Mouse (Mus musculus) adrenal gland, adult 8-10 months (tissue): ENCODE measurements around the gene Hrh1. TPM values are rescaled to one million over a fixed set of nuclear protein-coding genes. Genes with fewer than 3 reads are reported as not detected.

Source experiments
- DNase-seq: peaks from one replicate; pipeline ENCODE4 v3.0.0; 2022
- total RNA-seq, 4 experiments: library from RNA; stranded (reverse); gene quantifications; 2 replicates each; pipeline ENCODE4 v1.2.4; 2022

Hrh1 gene
- 1 to 10 TPM; 1.0 to 2.7 (median 2.3) TPM for total RNA-seq

DNA sequence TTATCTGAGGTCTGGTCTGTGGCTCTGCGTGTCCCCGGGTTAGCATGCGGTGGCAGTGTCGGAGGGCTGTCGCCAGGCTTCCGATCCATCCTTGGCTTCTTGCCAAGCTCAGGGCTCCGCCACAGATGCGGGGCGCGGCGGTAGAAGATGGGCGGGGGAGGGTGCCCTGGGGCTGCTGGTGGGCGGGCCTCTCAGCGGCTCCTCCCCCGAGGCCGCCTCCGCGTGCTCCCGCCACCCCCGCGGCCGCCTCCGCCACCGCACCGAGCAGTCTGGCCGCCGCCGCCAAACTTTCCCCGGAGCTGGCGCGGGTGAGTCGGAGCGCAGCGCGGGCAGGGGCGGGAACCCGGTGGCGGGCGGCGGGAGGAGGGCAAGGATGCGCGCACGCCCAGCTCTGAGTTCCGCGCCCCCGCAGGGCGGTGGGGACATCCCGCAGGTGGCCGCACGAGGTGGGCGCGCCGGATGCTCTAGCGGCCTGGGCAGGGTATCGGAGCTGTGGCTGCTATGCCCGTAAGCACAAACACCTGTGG, at the start of gene Hrh1:
Hrh1 (plus strand) TSS at position 246 of the 527 bp plus-strand sequence.
- DNase-seq: no peak

DNA sequence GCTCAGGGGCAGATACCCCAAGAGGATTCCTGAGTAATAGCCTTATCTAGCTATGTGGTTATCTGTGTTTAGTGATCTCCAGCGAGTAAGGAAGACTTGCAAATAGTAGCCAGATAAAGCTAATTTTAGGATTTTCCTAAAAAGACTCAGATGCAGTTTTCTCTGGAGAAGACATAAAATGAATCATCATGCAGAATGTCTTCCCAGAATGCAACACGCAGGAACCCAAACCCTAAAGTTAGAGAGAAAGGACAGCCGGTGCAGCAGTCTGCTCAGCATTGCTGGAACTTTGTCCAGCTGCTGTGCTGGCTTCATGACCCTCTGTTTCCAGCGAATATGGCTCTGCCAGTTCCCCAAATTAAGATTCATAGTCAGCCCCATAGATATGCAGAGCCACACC, 43.1 kb upstream of the Hrh1 start:
- DNase-seq: no peak

DNA sequence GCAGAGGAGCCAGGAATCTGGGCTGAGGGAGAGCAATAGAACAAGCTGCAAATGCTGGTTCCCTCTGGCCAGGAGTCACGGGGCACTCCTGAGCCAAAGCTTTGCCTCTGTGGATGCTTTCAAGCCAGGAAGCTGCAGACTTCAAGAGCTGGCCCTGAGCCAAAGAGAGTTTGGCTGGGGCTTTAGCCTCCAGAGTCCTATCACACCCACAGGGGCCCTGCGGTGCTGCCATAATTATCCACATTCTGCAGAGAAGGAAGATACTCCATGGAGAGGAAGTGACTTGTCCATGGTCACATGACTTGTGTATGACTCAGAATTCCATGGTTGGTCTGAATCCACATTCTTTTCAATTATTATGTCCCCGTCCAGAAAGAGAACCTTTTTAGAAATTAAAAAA, 39.6 kb upstream of the Hrh1 start:
- DNase-seq: no peak

DNA sequence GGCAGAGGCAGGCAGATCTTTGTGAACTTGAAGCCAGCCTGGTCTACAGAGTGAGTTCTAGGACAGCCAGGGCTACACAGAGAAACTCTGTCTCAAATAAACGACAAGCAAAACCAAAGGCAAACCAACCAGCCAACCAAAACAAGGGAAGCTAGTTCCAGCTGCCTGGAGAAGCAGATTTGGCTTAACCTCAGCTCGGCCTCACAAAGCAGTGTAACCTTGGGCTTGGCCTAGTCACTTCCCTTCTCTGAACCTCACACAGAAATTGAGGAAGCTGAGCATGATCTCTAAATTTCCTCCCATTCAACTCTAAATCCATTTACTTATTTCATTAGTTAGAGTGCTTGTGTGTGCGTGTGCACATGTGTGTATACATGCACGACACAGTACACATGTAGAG, 35.4 kb upstream of the Hrh1 start:
- DNase-seq: no peak

DNA sequence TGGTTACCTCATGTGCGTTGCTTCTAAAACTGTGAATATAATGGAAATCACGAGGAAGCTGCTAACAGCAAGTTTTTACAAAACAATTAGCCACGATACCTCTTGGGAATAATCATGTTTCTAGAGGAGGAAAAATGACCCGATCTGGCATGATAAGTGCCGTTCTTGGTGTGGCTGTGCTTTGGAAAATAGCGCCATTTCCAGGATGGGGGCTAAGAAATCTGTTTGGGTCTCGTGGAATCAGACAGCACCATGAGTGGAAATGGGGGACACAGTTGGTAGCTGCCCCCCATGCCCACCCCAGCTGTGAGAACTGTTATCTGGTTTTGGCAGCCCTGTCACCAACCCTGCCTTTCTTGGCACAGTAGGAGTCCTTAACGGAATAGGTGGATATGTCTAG, 34.0 kb upstream of the Hrh1 start:
- DNase-seq: no peak

DNA sequence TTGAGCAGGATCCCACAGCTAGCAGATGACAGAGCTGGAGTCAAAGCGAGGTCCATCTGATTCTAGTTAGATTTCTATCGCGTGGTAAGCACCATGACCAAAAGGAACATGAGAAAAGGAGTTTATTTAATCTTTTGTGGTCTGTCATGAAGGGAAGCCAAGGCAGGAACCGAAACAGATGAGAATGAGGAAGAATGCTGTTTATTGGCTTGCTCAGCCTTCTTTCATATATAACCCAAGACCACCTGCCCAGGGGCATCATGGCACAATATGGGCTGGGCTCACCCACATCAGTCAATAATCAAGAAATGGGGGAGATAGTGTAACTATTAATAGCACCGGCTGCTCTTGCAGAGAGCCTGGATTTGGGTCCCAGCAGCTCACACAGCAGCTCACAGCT, 33.0 kb upstream of the Hrh1 start:
- DNase-seq: no peak

DNA sequence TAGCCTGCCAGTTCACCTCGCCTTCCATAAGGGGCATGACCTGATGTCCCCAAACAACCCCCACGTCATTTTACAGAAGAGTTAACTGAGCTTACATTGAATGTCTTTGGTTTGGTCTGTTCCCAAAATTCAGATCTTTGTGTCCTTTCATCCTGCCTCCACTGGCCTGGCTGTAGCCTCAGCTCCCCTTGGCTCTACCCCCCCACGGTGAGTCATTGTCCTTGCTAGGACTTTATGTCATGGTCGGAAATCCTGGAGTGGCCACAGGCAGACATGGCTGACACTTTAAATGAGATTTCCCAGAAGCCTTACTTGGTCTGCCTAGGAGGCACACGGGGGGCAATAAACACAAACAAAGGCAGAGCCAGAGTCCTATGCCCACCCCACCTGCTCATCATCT, 31.5 kb upstream of the Hrh1 start:
- DNase-seq: peak; percentile 51

DNA sequence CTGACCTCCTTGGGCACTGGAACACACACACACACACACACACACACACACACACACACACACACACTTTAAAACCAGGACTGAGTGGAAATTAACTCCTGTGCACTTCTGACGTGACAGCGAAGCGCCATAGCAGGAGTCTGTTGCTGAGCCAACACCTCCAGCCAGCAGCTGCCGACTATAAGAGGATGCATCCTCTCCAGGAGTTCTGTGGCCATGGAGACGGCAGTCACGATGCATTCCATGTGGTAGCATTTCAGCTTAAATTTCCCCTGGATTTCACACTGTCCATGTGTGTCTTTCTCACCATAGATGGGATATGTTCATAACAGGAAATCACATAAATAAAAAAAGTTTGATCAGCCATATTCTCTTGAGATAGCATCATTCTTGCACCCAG, 30.1 kb upstream of the Hrh1 start:
- DNase-seq: no peak

DNA sequence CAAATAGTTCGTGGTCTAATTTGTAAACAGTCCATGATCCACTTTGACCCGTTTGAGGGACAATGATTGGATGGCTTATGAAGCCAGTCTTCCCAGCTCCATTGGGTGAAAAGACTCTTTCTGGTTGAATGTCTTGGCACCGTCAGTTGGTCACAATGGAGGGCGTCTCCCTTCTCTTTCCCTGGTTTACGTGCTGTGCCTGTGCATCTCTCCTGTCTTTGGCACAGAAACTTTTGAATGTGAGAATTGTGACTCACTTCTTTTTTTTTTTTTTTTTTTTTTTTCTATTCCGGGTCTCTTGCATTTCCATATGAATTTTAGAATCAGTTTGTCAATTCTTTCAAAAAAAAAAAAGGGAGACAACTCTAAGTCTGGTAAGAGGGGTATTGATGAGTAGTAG, 29.5 kb upstream of the Hrh1 start:
- DNase-seq: no peak

DNA sequence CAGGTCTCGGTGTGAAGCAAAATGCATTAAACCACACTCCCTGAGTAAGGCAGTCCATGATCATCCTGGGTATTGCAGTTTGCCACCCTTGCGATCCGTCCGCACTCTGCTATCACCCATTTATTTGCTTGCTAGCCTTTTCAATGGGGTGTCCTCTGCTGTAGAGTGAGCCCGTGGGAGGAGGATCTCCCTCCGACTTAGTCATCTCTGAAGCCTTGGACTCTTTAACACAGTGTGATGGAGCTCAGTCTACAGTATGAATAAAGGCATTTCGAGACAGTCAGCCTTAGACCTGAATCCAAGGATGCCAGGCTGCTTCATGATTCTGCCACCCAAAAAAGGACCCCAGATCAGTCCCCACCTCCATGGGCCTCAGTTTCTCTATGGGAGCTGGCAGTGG, 25.0 kb upstream of the Hrh1 start:
- no peak for DNase-seq

DNA sequence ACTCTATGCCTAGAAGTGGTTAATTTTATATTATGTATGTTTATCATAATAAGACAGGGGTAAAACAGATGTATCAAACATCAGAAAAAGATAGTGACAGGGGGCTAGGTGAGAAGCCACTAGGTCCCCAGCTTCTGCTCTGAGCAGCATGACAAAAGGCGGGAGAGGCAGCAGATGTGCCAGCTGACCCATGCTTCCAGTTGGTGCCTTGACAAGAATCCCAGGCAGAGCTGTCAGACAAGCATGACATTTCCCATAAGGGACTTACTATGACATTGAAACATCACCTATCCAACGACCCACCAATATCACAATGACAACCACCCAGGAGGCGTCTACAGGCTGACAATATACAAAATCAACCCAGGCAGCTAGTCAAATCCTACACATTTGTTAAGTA, 16.9 kb upstream of the Hrh1 start:
- DNase-seq: no peak

DNA sequence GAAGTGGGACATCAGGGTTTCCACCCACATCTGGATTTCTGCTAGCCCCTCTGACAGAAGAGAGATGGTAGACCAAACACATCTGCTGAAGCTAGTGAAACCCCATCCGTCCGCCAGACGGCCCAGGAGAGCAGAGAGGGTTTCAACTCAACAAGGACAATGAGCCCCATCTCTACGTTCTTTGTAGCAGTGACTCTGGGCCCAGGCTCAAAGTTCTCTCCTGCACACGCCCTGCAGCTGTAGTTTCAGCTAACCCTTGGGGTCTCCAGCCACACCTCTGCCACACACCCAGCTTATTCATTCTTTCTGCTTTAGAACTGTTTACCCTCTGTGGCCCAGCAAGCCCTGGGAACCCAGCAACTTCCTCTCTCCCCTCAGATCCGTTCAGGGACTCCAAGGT, 10.4 kb upstream of the Hrh1 start:
- DNase-seq: no peak

DNA sequence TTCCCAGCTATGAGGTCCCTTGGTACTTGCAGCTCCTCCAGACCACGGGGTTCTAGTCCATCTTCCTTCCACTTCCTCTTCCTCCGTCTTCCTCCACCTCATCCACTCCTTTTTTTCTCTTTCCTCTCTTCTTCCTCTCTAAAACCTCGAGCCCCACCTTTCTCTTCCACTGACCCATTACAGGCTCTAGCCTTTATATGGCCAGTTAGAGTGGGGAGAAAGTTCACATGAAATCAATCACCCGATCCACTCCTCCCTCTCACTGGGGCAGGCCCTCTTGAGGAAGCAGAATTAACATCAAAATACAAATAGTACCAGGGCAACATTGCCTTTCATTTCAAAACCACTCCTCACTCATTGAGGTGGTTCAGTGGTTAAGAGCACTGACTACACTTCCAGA, 9.9 kb upstream of the Hrh1 start:
- DNase-seq: no peak

DNA sequence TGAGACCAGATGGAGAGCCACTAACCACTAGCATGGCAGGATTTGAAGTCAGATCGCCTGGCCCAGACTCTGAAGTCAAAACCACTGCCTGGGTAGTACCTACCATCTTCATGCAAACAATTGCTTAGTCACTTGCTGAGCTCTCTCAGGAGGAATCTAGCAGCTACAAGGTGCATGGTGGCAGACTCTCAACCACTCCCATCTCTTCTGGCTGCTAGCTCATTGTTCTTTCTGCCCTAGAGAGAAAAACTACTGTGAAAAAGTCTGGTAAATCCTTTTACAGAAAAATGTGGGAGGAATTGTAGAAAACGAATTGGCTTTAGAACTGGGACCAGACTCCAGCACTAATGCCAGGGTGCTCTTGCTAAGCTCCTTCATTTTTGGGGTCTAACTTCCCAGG, 7.6 kb upstream of the Hrh1 start:
- no peak for DNase-seq

DNA sequence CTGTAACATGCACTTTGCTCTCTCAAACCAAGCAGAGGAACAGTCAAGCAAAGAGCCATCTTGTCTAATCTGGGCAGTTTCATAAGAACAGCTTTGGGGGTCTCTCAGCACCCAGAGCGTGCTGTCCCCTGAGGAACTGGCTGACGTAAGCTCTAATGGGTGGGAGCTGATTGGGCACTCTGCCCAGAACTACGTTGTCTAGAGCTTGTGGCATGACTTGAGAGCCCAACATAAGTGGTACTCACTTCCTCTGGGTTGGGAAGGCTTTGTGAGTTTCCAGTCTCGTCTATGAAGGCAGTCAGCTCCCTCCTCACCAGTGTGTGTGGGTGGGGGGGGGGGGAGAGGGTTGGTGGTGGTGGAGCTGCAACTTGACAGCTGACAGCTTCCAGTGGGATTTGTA, 2.8 kb upstream of the Hrh1 start:
- DNase-seq: no peak

DNA sequence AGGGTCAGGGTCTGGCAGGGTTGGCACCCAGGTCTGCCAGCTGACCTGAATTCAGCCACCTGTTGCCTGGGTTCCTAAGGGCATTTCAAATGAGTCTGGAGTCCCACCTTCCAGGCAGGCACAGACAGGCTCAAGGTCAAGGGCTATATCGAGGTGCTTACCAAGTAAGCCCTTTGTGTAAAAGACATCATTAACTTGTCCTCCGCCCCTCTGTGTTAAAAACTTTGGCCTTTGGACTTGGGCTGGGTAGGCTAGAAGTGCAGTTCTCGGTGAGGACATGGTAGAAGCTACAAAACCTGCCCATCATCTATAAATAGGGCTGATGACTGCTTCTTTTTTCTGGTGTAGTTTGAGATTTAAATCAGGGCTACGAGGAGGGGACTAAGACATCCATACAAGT, 1.1 kb upstream of the Hrh1 start:
- no peak for DNase-seq

DNA sequence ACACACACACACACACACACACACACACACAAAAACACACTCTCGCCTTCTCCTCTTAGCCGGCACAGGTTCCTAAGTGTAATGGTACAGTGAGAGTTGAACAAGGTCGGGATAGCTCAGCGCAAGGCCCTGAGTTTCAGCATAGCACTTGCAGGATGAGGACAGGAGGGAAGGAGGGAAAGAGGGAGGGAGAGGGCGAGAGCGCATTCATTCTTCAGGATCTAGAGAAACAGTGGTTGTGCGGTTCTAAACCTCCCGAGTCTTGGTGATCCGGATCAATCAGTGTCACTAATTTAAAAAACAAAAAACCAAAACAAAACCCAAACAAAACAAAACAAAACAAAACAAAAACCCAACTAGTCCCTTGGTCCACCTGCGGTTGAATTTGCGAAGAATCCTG, 456 bp upstream of the Hrh1 start:
- DNase-seq: no peak

DNA sequence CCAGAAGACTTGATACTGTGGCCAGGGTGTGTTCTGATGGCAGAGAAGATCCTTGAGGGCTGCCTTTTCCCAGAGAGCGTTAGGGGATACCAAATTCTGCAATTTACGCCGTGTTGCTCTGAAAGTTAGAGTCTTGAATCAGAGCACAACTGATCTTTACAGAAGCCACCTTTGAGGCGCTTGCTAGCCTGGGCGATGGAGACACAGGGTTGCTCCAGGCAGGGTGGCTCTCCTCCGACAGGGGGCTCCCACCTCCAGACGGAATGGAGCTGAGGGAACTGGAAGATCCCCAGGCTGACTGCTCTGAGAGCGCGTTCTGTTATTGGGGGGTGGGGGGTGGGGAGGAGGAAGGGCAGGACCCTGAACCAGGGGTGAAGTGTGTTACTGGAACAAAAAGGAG, 890 bp downstream of the Hrh1 start:
- DNase-seq: no peak

DNA sequence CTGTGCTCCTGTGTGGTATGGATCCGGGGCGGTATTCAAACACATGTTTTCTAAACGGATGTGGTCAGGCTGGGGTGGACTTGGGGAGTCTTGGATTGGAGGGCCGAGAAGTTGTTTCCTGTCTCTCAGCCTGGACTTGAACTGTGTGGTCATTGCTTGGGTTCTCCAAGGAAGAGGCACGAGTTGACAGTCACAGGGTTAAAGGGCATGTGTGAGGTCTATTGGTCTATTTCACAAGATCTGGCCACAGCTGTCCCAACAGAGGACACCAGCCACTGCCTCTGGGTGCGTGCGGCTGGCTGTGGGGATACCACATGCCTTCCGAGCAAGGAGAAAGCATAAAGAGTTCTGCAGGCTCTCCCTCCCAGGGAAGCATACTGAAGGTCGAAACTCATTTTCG, 2.7 kb downstream of the Hrh1 start:
- DNase-seq: no peak

DNA sequence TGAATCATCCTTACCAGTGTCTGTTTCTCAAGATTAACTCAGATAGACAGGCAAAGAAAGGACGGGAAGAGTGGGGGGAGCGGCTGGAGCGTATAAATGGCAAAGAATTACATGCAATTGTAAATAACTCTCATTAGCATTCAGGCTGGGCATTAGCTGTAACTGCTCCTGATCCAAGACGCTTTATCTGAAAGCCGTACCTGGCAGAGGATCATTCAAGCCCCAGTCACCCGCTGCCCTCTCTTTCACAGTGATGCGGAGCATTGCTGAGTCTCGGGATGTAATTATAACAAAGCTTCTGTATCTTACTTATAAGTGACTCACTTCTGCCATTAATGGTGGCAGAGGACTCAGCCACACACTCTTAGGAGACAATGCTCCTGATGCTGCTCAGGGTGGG, 3.1 kb downstream of the Hrh1 start:
- DNase-seq: no peak

DNA sequence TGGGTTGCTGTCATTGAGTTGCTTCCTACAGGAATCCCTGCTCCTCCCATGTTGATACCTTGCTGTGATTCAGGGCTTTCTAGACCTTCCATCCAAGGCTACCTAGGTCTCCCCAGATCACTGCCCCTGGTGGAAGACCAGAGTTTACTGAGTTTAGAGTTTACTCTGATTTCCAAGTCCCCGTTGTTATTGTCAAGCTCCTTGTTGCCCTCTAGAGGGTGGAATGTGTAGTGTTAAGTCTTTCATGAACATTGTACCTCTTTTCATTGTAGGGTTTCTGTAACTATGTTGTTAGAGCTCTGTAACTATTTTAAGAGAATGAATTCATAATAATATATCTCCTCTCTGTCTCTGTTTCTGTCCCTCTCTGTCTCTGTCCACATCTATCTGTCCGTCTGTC, 4.4 kb downstream of the Hrh1 start:
- DNase-seq: no peak

DNA sequence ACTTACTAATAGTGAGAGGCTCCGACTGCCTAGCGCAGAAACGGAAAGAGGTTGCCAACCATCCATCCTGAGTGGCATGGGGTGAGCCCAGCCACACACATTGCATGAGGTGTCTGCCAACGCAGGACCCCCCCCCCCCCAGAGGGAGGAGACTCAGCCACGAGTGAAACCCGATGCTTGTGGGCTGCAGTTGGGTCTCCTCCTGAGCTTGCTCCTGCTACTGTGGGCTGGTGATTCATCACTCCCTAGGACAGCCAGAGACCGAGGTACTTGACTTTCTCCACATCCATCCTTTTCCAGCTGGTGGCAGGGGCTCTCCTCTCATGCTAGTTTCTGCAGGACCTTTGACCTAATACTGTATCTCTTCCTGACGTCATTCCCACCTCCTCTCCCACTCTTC, 5.9 kb downstream of the Hrh1 start:
- no peak for DNase-seq

DNA sequence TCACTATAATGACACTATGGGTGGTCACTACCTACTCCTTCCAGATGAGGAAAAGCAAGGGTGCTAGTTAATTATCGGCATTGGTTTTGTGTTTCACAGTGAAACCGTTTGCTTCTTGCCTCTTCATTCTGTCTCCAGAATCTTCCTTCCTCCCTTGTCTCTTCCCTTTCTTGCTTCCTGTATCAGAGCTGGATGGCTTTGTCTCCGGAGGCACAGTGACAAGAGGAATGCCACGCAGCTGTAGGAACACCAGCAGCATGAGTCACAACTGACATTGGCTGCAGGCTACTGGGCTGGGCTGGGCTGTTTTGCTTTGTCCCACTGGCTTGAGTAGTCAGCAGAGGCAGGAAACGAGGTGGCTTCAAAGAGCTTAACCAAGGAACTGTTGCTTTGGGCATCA, 6.4 kb downstream of the Hrh1 start:
- DNase-seq: no peak

DNA sequence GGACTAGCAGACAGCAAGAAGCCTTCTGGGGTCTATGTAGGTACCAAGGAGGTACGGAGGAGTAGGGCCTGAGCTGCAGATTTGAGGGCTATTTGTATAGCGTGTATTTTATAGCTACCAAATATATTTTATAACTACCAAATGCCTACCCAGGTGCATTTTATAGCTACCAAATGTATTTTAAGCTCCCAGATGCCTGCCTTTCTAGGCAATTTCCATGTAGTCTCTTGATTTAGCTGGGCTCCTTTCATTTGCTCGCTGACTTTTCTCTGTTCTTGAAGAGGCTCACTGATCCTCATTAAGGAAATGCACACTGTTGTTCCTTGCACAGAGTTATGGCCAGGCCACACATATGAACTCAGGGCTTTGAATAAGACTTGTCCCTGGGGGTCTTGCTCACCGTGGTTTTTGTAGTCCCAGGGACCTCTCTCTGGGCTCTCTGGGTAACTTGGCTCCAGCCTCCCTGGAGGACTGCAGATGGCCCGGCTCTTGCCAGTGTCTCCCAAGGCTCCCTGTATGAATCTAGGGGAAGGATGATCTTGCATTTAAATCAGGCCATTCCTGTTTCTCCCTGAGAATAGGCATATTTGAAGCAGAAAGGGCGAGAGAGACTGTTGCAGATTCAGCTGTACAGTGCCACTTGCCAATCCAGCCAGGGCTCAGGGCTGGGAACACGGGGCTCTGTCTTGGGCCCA, 7.2 kb downstream of the Hrh1 start:
- DNase-seq: no peak

DNA sequence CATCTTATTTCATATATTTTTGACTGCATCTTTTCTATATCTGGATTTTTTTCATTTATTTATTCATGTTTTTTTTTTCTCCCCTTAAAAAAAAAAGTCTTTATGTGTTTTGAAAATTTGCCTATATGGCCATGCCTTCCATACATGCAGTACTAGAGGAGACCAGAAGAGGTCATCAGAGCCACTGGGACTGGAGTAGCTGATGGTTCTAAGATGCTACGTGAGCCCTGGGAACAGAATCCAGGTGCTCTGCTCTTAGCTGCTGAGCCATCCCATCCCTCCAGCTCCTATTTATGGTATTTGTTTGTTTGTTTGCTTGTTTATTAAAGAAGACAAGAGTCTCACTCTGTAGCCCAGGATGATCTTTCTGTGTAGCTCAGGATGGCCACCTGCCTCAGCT, 8.9 kb downstream of the Hrh1 start:
- no peak for DNase-seq
